Mouse (Mus musculus) erythroblast, adult 5-6 weeks (primary cell): ENCODE measurements around the gene Hist1h2bh. TPM values are rescaled to one million over a fixed set of nuclear protein-coding genes. Genes with fewer than 3 reads are reported as not detected.

Experiments used
- ATAC-seq: replicated peaks from 2 replicates; pipeline ENCODE4 v1.8.0; 2016; ENCODE audit warnings: moderate number of reproducible peaks, mild to moderate bottlenecking, moderate TSS enrichment, inconsistent platforms; ENCODE audit not compliant: poor library complexity, low FRiP score, severe bottlenecking
- total RNA-seq, 2 experiments: library from RNA; stranded (forward) in 1 of 2; stranded (reverse) in 1 of 2; fragments of 150-400 nt in 1 of 2; fragments of 200-764, 138-1000 nt in 1 of 2; gene quantifications; 2 replicates each; pipeline versions ENCODE4 v1.2.3 to v1.2.4; 2015 to 2017; ENCODE audit warnings: low replicate concordance in 2 of 2

The Hist1h2bh gene
- total RNA-seq, 2 experiments from 2014 or later: 13.4 to 67.3 TPM

DNA sequence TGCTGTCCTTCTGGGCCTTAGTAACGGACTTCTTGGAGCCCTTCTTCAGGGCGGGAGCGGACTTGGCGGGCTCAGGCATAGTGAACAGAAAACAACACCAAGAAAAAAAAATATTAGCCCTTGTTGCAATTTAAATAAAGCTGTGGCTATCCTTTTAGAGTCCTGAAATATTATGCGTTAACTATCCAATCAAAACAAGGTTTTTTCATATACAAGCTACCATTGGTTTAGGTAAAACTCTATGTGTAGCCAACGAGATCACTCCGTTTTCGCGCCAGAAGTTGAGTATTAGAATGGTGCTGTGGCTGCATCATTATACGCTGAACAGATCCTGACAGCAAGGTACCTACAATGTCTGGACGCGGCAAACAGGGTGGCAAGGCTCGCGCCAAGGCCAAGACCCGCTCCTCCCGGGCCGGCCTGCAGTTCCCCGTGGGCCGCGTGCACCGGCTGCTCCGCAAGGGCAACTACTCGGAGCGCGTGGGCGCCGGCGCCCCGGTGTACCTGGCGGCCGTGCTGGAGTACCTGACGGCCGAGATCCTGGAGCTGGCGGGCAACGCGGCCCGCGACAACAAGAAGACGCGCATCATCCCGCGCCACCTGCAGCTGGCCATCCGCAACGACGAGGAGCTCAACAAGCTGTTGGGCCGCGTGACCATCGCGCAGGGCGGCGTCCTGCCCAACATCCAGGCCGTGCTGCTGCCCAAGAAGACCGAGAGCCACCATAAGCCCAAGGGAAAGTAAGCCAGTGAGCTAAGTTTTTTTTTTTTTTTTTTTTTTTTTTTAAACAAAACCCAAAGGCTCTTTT, 9.4 kb downstream of the Hist1h2bh start, which contains the start of gene Hist1h2af:
Hist1h2af (plus strand) TSS at position 347 of the 808 bp plus-strand sequence.
- peak; percentile 49 for ATAC-seq

DNA sequence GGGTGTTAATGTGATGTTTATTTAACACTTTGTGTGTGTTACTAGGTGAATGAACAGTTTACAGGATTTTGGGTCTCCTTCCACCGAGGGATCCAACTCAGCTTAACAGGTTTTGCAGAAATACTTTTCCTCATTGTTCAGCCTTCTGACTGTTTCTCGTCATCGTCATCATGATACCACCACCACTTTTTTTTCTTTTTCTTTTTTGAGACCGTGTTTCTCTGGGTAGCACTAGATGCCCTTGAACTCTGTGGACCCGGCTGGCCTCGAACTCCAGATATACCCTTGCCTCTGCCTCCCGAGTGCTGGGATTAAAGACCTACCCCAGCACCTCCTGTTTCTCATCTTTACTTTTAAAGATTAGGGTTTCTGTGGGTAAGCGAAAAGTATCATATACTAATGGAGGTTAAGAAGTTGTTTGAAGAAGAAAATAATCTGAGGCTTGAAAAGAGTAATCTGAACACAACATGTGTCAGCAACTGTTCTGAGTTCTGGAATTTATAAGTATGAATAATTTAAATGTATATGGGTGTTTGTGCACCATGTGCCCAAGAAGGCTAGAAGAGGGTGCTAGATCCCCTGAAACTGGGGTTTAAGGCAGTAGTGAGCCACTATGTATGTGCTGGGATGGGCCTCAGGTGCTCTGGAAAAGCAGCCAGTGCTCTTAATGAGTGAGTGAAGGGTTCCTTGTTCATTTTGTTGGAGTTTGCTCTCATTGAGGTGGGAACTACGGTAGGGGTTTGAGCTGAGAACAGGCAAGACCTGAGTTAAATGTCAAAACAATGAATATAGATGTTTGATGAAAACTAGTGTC, 10.7 kb downstream of the Hist1h2bh start:
- ATAC-seq: no peak

GRCm38 (mm10) chr13:23530901-23531875, 12.0 kb downstream of the Hist1h2bh start, which contains the start of gene Hist1h4h:
TSS of gene Hist1h4h (plus strand) at chr13:23531050.
- ATAC-seq: peak; percentile 58

DNA sequence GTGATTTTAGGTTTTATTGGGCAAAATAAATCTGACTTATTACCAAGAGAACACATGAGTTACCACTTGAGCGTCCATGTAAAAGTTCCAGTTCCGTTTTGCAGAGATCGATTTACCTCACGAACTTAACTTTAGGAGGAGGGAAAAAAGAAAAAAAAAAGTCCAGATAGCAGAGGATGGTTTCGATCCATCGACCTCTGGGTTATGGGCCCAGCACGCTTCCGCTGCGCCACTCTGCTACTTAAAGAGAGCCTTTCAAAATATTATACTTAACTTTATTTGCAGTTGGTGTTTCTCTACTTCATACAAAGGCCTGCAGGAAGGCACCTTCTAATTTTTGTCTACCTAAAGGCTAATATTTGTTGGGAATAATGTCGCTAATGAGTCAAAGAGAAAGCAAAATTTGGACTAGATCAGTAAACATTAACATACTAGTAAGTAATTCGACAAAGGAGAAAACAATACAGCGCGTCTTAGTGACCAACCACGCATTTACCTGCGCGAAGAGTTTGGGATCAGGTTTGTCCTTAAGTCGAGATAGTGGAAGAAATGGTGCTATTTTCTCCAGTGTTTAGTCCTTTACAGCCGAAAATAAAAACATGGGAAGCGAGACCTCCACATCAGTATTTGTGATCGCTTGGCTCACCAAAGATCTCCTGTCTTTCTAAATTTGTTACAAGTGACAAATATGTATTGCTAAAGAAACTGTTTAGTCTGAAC, 12.9 kb downstream of the Hist1h2bh start:
- no peak for ATAC-seq

GRCm38 (mm10) chr13:23529480-23530165, 13.6 kb downstream of the Hist1h2bh start:
- ATAC-seq: no peak

DNA sequence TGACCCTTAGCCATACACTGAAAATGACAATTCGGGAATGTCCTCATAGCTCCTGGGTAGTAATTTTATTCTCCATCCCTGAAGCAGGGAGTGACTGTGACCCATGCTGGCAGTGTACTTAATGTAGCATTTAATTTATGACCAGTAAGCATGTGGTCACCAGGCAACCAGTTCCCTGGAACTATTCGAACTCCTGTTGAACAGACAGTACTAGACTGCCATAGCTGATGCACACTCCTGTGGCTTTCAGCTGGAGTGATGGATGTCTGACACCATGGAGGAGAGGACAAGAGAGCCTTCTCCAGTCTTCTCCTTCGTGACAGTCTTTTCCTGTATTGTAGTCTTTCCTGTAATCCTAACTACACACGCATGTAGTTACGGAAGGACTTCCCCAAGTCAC, 14.2 kb downstream of the Hist1h2bh start:
- no peak for ATAC-seq

GRCm38 (mm10) chr13:23526312-23526711, 16.9 kb downstream of the Hist1h2bh start:
- peak; percentile 54 for ATAC-seq

GRCm38 (mm10) chr13:23525901-23526300, 17.3 kb downstream of the Hist1h2bh start:
- no peak for ATAC-seq

- peak; percentile 73 for ATAC-seq
Measured at GRCm38 (mm10) chr13:23524654-23525053, 18.5 kb downstream of the Hist1h2bh start.

GRCm38 (mm10) chr13:23523976-23524375, 19.2 kb downstream of the Hist1h2bh start:
- no peak for ATAC-seq

- no peak for ATAC-seq
Measured at GRCm38 (mm10) chr13:23521703-23522102, 21.5 kb downstream of the Hist1h2bh start.

- peak; percentile 43 for ATAC-seq
Measured at GRCm38 (mm10) chr13:23519416-23519815, 23.8 kb downstream of the Hist1h2bh start.

GRCm38 (mm10) chr13:23518885-23519284, 24.3 kb downstream of the Hist1h2bh start:
- peak; percentile 60 for ATAC-seq

DNA sequence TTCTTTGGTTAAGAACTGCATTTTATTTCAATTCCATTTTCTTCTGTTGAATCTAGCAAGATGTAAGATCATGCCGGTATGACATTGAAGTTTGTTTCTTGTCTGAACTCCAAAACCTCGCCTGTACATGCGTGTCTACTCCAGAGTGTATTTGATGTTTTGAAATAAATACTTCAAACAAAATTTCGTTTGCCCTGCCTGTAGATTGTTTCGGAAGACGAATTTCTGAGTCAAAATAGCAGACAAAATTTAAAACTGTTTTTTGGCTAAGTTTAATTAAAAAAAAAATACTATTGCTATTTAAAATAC, 24.9 kb downstream of the Hist1h2bh start:
- ATAC-seq: peak; percentile 26

DNA sequence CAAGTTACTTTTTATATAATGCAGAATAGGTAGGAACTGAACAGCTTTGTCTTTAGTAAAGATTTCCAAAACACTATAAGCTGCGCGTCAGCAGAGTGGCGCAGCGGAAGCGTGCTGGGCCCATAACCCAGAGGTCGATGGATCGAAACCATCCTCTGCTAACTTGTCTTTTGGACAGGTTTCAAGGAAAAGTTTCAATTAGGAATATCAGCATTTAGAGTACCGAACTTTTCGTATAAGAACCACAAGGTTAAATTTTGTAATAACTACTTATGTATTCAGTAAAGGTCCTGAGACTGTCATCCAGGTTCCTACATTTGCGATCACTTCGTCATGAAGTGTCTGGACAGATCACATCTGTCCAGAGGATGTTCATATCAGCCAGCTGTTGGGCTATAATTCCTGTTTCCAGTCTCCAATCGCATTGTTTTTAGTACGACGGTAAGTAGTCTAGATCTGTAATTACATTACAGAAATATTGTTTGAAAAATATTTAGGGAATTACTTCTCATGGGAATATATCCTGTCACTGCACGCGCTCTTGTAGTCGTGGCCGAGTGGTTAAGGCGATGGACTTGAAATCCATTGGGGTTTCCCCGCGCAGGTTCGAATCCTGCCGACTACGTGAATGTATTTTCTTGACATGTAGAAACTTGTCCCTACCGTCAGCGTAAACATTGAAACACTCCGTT, 25.4 kb downstream of the Hist1h2bh start:
- ATAC-seq: peak; percentile 65

GRCm38 (mm10) chr13:23516822-23517602, 26.2 kb downstream of the Hist1h2bh start:
- peak; percentile 41 for ATAC-seq
